Mouse (Mus musculus) embryonic fibroblast, embryonic 13.5 days (primary cell): ENCODE measurements around the gene Slc30a6. TPM values are rescaled to one million over a fixed set of nuclear protein-coding genes. Genes with fewer than 3 reads are reported as not detected.

Experiments
- H3K27ac ChIP-seq: 2 replicates; pipeline ENCODE4 v1.5.1; 2012; ENCODE audit warnings: low read length, control low read depth, inconsistent platforms; ENCODE audit not compliant: insufficient read depth
- H3K4me1 ChIP-seq: 2 replicates; pipeline ENCODE4 v1.6.1; 2011; ENCODE audit warnings: low read length; ENCODE audit not compliant: control insufficient read depth, insufficient read depth
- H3K4me3 ChIP-seq: 2 replicates; pipeline ENCODE4 v1.5.1; 2011; ENCODE audit warnings: mild to moderate bottlenecking, control low read depth, low read length; ENCODE audit not compliant: insufficient read depth
- CTCF ChIP-seq: IDR thresholded peaks from 2 replicates; pipeline ENCODE4 v1.5.1; 2011; ENCODE audit warnings: mild to moderate bottlenecking, control low read depth, low read length, moderate library complexity, borderline replicate concordance; ENCODE audit not compliant: insufficient read depth
- POLR2A ChIP-seq: IDR thresholded peaks from 2 replicates; pipeline ENCODE4 v1.6.1; 2011; ENCODE audit warnings: low read depth, mild to moderate bottlenecking, control low read depth, low read length, moderate library complexity
- polyA plus RNA-seq: library from polyadenylated mRNA; stranded (reverse); fragments of >200 nt; gene quantifications from 2 replicates; pipeline ENCODE4 v1.2.4, GENCODE M21; 2011; ENCODE audit warnings: low read depth; ENCODE audit not compliant: missing spikeins, insufficient read length

Slc30a6 gene
- polyA plus RNA-seq: 43.5 and 45.9 TPM in 2 replicates

GRCm38 (mm10) chr17:74395383-74396065 lies at the start of gene Slc30a6:
Gene Slc30a6 (plus strand): TSS chr17:74395608.
- H3K27ac ChIP-seq: peak within 1 kb of the TSS; percentile 81
- TF ChIP-seq CTCF (no peak), POLR2A (peak; percentile 95)
- no peaks in the 10 kb centered on the region; the same call in 1 of the 2 replicates for H3K4me1 ChIP-seq
- peak within 1 kb of the TSS; percentile 97 for H3K4me3 ChIP-seq

- H3K4me3 ChIP-seq: no peak overlapping the region
- H3K4me1 ChIP-seq: no peaks in the 10 kb centered on the region
- no peak for TF ChIP-seq CTCF
- no peak for TF ChIP-seq POLR2A
- H3K27ac ChIP-seq: no peak overlapping the region
Observed at GRCm38 (mm10) chr17:74363592-74363991, 31.8 kb upstream of the Slc30a6 start.

GRCm38 (mm10) chr17:74376916-74377315 lies 18.5 kb upstream of the Slc30a6 start:
- H3K27ac ChIP-seq: no peak overlapping the region
- H3K4me3 ChIP-seq: no peak overlapping the region
- no peaks in the 10 kb centered on the region for H3K4me1 ChIP-seq
- no peak for TF ChIP-seq CTCF
- TF ChIP-seq POLR2A: no peak

GRCm38 (mm10) chr17:74386657-74387056 lies 8.8 kb upstream of the Slc30a6 start:
- Histone ChIP-seq H3K27ac (no peak overlapping the region), H3K4me3 (no peak overlapping the region), H3K4me1 (no peaks in the 10 kb centered on the region)
- no peak for TF ChIP-seq CTCF
- TF ChIP-seq POLR2A: no peak

- no peak for TF ChIP-seq CTCF
- no peak for TF ChIP-seq POLR2A
- H3K4me3 ChIP-seq: no peak overlapping the region
Observed at GRCm38 (mm10) chr17:74389847-74390246, 5.6 kb upstream of the Slc30a6 start.

GRCm38 (mm10) chr17:74394381-74394780 lies 1.0 kb upstream of the Slc30a6 start:
- no peak overlapping the region for H3K27ac ChIP-seq
- no peak overlapping the region for H3K4me3 ChIP-seq
- no peak for TF ChIP-seq POLR2A
- no peak for TF ChIP-seq CTCF
- no peaks in the 10 kb centered on the region for H3K4me1 ChIP-seq

More at GRCm38 (mm10) chr17:74389847-74390246, 5.6 kb upstream of the Slc30a6 start:
- Histone ChIP-seq H3K4me1 (no peaks in the 10 kb centered on the region), H3K27ac (no peak overlapping the region)

GRCm38 (mm10) chr17:74394855-74395254 lies 553 bp upstream of the Slc30a6 start:
- peak overlapping the region; percentile 36 for H3K4me3 ChIP-seq
- 0 out of 2 replicates have a peak overlapping the region, but pooled peaks have one; percentile 9 for H3K27ac ChIP-seq
- TF ChIP-seq CTCF (no peak), POLR2A (no peak; the same call in 1 of the 2 replicates)

GRCm38 (mm10) chr17:74396766-74397165 lies 1.4 kb downstream of the Slc30a6 start:
- Histone ChIP-seq H3K4me3 (peak overlapping the region; percentile 97), H3K4me1 (peaks cover 2% of the 10 kb centered on the region; the same call in 1 of the 2 replicates), H3K27ac (no peak overlapping the region)
- no peak for TF ChIP-seq CTCF
- no peak for TF ChIP-seq POLR2A

More at GRCm38 (mm10) chr17:74394855-74395254, 553 bp upstream of the Slc30a6 start:
- H3K4me1 ChIP-seq: no peaks in the 10 kb centered on the region

GRCm38 (mm10) chr17:74397173-74397572 lies 1.8 kb downstream of the Slc30a6 start:
- peak overlapping the region; percentile 97; the same call in 1 of the 2 replicates for H3K4me3 ChIP-seq
- no peak overlapping the region for H3K27ac ChIP-seq
- TF ChIP-seq CTCF (no peak), POLR2A (no peak)
- peaks cover 6% of the 10 kb centered on the region; the same call in 1 of the 2 replicates for H3K4me1 ChIP-seq
